Mouse (Mus musculus): ENCODE data around the gene Atp6v1f.

- TF ChIP-seq GATA1 (IDR thresholded peaks at IDR 0.05; ENCODE audit: borderline replicate concordance, low read length) (no peak), FLI1 (IDR thresholded peaks at IDR 0.05; ENCODE audit: low read length) (no peak)
Measured at GRCm38 (mm10) chr6:29494101-29494500, 26.6 kb downstream of the Atp6v1f start.

All from megakaryocyte, embryonic 14.5 days (primary cell).